9 mouse cellular contexts compared by ENCODE assay signal in genomic region chr11:117057451-117057850, GRCm38 (mm10). TPM values are rescaled to one million over a fixed set of nuclear protein-coding genes. Genes with fewer than 3 reads are reported as not detected.
DNase-seq lines count a peak whose midpoint lies in the region; ATAC-seq and TF ChIP-seq lines count a peak whose summit lies in the region.
"Had no signal": no experiment of that assay in that cellular context is flagged by ENCODE, and none has a peak within 500 bp of the region (broad histone marks: within the 10 kb centered on the region; RNA-seq: fewer than 3 reads in every experiment).

No protein-coding gene starts in this region.

- 35% methylated on average over 7 of the region's 7 CpGs for WGBS in lung, embryonic 14.5 days
- 25% methylated on average over 7 of the region's 7 CpGs for WGBS in forebrain, embryonic 16.5 days
- 35% methylated on average over 7 of the region's 7 CpGs for WGBS in neural tube, embryonic 14.5 days

- peak; percentile 74 for DNase-seq in lung, embryonic 14.5 days
- DNase-seq in lung, postnatal 25 days (ENCODE audit: low spot score), result no peak
- peak; percentile 66 for DNase-seq in layer of hippocampus, adult 9-10 months (ENCODE audit: low spot score)
- no peak for DNase-seq in gastrocnemius, postnatal 36 days

- H3K9ac ChIP-seq in lung, embryonic 14.5 days, result no peak overlapping the region
- H3K9ac ChIP-seq in forebrain, embryonic 16.5 days (replicated peaks; ENCODE audit: low read depth, low read length), result no peak overlapping the region
- H3K9ac ChIP-seq in neural tube, embryonic 14.5 days (replicated peaks; ENCODE audit: low read depth, low read length), result no peak overlapping the region
- H3K9ac ChIP-seq: stomach, embryonic 15.5 days had no signal

- no peak overlapping the region for H3K4me2 ChIP-seq in lung, embryonic 14.5 days
- no peak overlapping the region for H3K4me2 ChIP-seq in forebrain, embryonic 16.5 days (ENCODE audit: low read length)
- H3K4me2 ChIP-seq in neural tube, embryonic 14.5 days (ENCODE audit: low read depth, low read length), result no peak overlapping the region
- H3K4me2 ChIP-seq: stomach, embryonic 15.5 days had no signal

- intact Hi-C loops in gastrocnemius, postnatal 36 days (cut with DNase I), result loop anchor here (2.0 kb wide), 2 partner anchors 139 to 173 kb away; partner anchors contain the start of gene Mgat5b

- H3K4me1 ChIP-seq in lung, embryonic 14.5 days (ENCODE audit: insufficient read depth), result no peaks in the 10 kb centered on the region
- H3K4me1 ChIP-seq in forebrain, embryonic 16.5 days (replicated peaks; ENCODE audit: control insufficient read depth, insufficient read depth, low read length), result peaks cover 32% of the 10 kb centered on the region
- H3K4me1 ChIP-seq in neural tube, embryonic 14.5 days (ENCODE audit: control insufficient read depth, insufficient read depth, low read length), result peaks cover 11% of the 10 kb centered on the region

- H3K4me3 ChIP-seq in lung, embryonic 14.5 days (ENCODE audit: low read depth, low read length), result no peak overlapping the region
- no peak overlapping the region for H3K4me3 ChIP-seq in forebrain, embryonic 16.5 days (replicated peaks; ENCODE audit: low read length)
- no peak overlapping the region for H3K4me3 ChIP-seq in neural tube, embryonic 14.5 days (ENCODE audit: low read depth, low read length)
- H3K4me3 ChIP-seq: stomach, embryonic 15.5 days had no signal

- H3K9me3 ChIP-seq in lung, embryonic 14.5 days (ENCODE audit: low read depth, low read length), result no peaks in the 10 kb centered on the region
- H3K9me3 ChIP-seq in forebrain, embryonic 16.5 days (ENCODE audit: control insufficient read depth, low read length), result no peaks in the 10 kb centered on the region
- H3K9me3 ChIP-seq in neural tube, embryonic 14.5 days (ENCODE audit: control insufficient read depth, low read length), result no peaks in the 10 kb centered on the region
- H3K9me3 ChIP-seq: stomach, embryonic 15.5 days had no signal

- no peak for ATAC-seq in lung, embryonic 14.5 days (ENCODE audit: insufficient read depth)
- ATAC-seq in cerebellum, adult (ENCODE audit: insufficient number of reproducible peaks, low FRiP score, low TSS enrichment), result peak; percentile 26; the same call in 1 of the 2 replicates
- peak; percentile 17; the same call in 1 of the 2 replicates for ATAC-seq in forebrain, embryonic 16.5 days
- no peak for ATAC-seq in neural tube, embryonic 14.5 days (ENCODE audit: low read depth)
- no peak for ATAC-seq in inflammation-experienced regulatory T-cells, adult 6 months

- no peaks in the 10 kb centered on the region for H3K36me3 ChIP-seq in lung, embryonic 14.5 days (ENCODE audit: insufficient read depth)
- H3K36me3 ChIP-seq in forebrain, embryonic 16.5 days (ENCODE audit: control insufficient read depth, insufficient read depth), result no peaks in the 10 kb centered on the region
- no peaks in the 10 kb centered on the region for H3K36me3 ChIP-seq in neural tube, embryonic 14.5 days (ENCODE audit: control insufficient read depth, insufficient read depth, low read length)
- H3K36me3 ChIP-seq: stomach, embryonic 15.5 days had no signal

- no peaks in the 10 kb centered on the region for H3K27me3 ChIP-seq in lung, embryonic 14.5 days (ENCODE audit: insufficient read depth, low read length)
- no peaks in the 10 kb centered on the region for H3K27me3 ChIP-seq in forebrain, embryonic 16.5 days (replicated peaks; ENCODE audit: control insufficient read depth, insufficient read depth, low read length)
- H3K27me3 ChIP-seq in neural tube, embryonic 14.5 days (ENCODE audit: control insufficient read depth, insufficient read depth, low read length), result no peaks in the 10 kb centered on the region
- H3K27me3 ChIP-seq: stomach, embryonic 15.5 days had no signal

- TF ChIP-seq CTCF in lung, embryonic 14.5 days (IDR thresholded peaks at IDR 0.05; ENCODE audit: low read depth), result peak; percentile 71

- no peak overlapping the region for H3K27ac ChIP-seq in lung, embryonic 14.5 days (ENCODE audit: low read depth)
- H3K27ac ChIP-seq in forebrain, embryonic 16.5 days (ENCODE audit: low read length), result peak overlapping the region; percentile 75; the same call in 1 of the 2 replicates
- peak overlapping the region; percentile 45 for H3K27ac ChIP-seq in neural tube, embryonic 14.5 days (ENCODE audit: low read depth, low read length)
- H3K27ac ChIP-seq: stomach, embryonic 15.5 days had no signal

RNA-seq across cellular contexts. Expression of gene Sec14l1, which starts 57.5 kb away (rescaled TPM):
- polyA plus RNA-seq in lung, embryonic 14.5 days (2014; fragmentation: Nextera tagmentation; extraction: Ambion mirVana), result 44.3 and 46.2 TPM in 2 replicates
- polyA plus RNA-seq in forebrain, embryonic 16.5 days (2015; fragmentation: Nextera tagmentation; extraction: Ambion mirVana), result 76.9 and 83.7 TPM in 2 replicates
- polyA plus RNA-seq in neural tube, embryonic 14.5 days (2014; fragmentation: Nextera tagmentation; extraction: Ambion mirVana), result 41.6 and 44.2 TPM in 2 replicates
- polyA plus RNA-seq in inflammation-experienced regulatory T-cells, adult 6 months (2017; shearing (Covaris generic)), result 10 to 100 TPM; 20.1 to 25.6 (median 21.9) TPM
- total RNA-seq in gastrocnemius, postnatal 36 days (2021), result 10 to 100 TPM; 37.6 to 42.9 TPM

Comparison
In these comparisons a context has a peak if more than half of its experiments do, and no peak if none do; other contexts are left out.
1. DNase-seq: peak in lung, embryonic 14.5 days (single experiment) and layer of hippocampus, adult 9-10 months (single experiment); none in lung, postnatal 25 days (single experiment) and gastrocnemius, postnatal 36 days (0 of 2).
2. ATAC-seq: peak in cerebellum, adult (single experiment) and forebrain, embryonic 16.5 days (single experiment); none in lung, embryonic 14.5 days (single experiment), neural tube, embryonic 14.5 days (single experiment) and inflammation-experienced regulatory T-cells, adult 6 months (single experiment).